Comparison of ENCODE assay signal across 7 mouse cellular contexts in genomic region chr14:52104677-52105285, GRCm38 (mm10). TPM values are rescaled to one million over a fixed set of nuclear protein-coding genes. Genes with fewer than 3 reads are reported as not detected.
DNase-seq lines count a peak whose midpoint lies in the region; ATAC-seq and TF ChIP-seq lines count a peak whose summit lies in the region.

No protein-coding gene starts in this region.

- TF ChIP-seq POLR2A in embryonic fibroblast, embryonic 13.5 days (IDR thresholded peaks at IDR 0.05; ENCODE audit: low read depth, low read length), result no peak

- ATAC-seq in lung, postnatal 0 days, result peak; percentile 0; the same call in 1 of the 2 replicates
- no peak for ATAC-seq in limb, embryonic 13.5 days (ENCODE audit: low FRiP score, low read depth)
- ATAC-seq in stomach, embryonic 15.5 days (ENCODE audit: insufficient read depth, low FRiP score, low read depth), result no peak
- no peak for ATAC-seq in inflammation-experienced regulatory T-cells, adult 6 months

- H3K9ac ChIP-seq in lung, postnatal 0 days (replicated peaks; ENCODE audit: low read depth), result peak overlapping the region; percentile 48
- H3K9ac ChIP-seq in limb, embryonic 13.5 days, result peak overlapping the region; percentile 66
- H3K9ac ChIP-seq in stomach, embryonic 15.5 days, result 0 out of 2 replicates have a peak overlapping the region, but pooled peaks have one; percentile 33

- WGBS in lung, postnatal 0 days, result 35% methylated on average over 7 of the region's 7 CpGs
- WGBS in limb, embryonic 13.5 days, result 32% methylated on average over 7 of the region's 7 CpGs
- WGBS in stomach, embryonic 15.5 days, result 28% methylated on average over 7 of the region's 7 CpGs

- peak overlapping the region; percentile 94 for H3K27ac ChIP-seq in lung, postnatal 0 days (ENCODE audit: low read length)
- H3K27ac ChIP-seq in embryonic fibroblast, embryonic 13.5 days (ENCODE audit: insufficient read depth, low read length), result peak overlapping the region; percentile 94
- peak overlapping the region; percentile 88 for H3K27ac ChIP-seq in limb, embryonic 13.5 days
- H3K27ac ChIP-seq in stomach, embryonic 15.5 days, result peak overlapping the region; percentile 94

- H3K9me3 ChIP-seq in lung, postnatal 0 days (ENCODE audit: low read length), result no peaks in the 10 kb centered on the region
- H3K9me3 ChIP-seq in limb, embryonic 13.5 days, result no peaks in the 10 kb centered on the region
- no peaks in the 10 kb centered on the region for H3K9me3 ChIP-seq in stomach, embryonic 15.5 days

- peaks cover 11% of the 10 kb centered on the region; the same call in 1 of the 2 replicates for H3K4me1 ChIP-seq in lung, postnatal 0 days (ENCODE audit: insufficient read depth, low read depth, low read length)
- 0 out of 2 replicates have a peak, but pooled peaks cover 5% of the 10 kb centered on the region for H3K4me1 ChIP-seq in embryonic fibroblast, embryonic 13.5 days (ENCODE audit: control insufficient read depth, insufficient read depth, low read length)
- H3K4me1 ChIP-seq in limb, embryonic 13.5 days, result peaks cover 35% of the 10 kb centered on the region
- peaks cover 17% of the 10 kb centered on the region; the same call in 1 of the 2 replicates for H3K4me1 ChIP-seq in stomach, embryonic 15.5 days

- DNase-seq in lung, postnatal 0 days (ENCODE audit: low spot score), result no peak
- no peak for DNase-seq in lung, postnatal 10 days
- DNase-seq in Muller cell, postnatal 12 days (ENCODE audit: inconsistent ontology term), result no peak

- no peaks in the 10 kb centered on the region for H3K27me3 ChIP-seq in lung, postnatal 0 days (replicated peaks; ENCODE audit: insufficient read depth, low read length)
- H3K27me3 ChIP-seq in limb, embryonic 13.5 days, result no peaks in the 10 kb centered on the region
- no peaks in the 10 kb centered on the region for H3K27me3 ChIP-seq in stomach, embryonic 15.5 days (replicated peaks)

- H3K4me3 ChIP-seq in lung, postnatal 0 days (ENCODE audit: low read depth, low read length), result peak overlapping the region; percentile 10; the same call in 1 of the 2 replicates
- H3K4me3 ChIP-seq in embryonic fibroblast, embryonic 13.5 days (ENCODE audit: insufficient read depth, low read length), result peak overlapping the region; percentile 39
- peak overlapping the region; percentile 43 for H3K4me3 ChIP-seq in limb, embryonic 13.5 days
- H3K4me3 ChIP-seq in stomach, embryonic 15.5 days (replicated peaks), result peak overlapping the region; percentile 34

- TF ChIP-seq EP300 in lung, postnatal 0 days (IDR thresholded peaks at IDR 0.05), result no peak; the same call in 1 of the 2 replicates

- TF ChIP-seq CTCF in lung, postnatal 0 days (IDR thresholded peaks at IDR 0.05), result peak; percentile 35
- TF ChIP-seq CTCF in embryonic fibroblast, embryonic 13.5 days (IDR thresholded peaks at IDR 0.05; ENCODE audit: borderline replicate concordance, insufficient read depth, low read length), result no peak

- peak overlapping the region; percentile 54 for H3K4me2 ChIP-seq in lung, postnatal 0 days (replicated peaks; ENCODE audit: low read depth, low read length)
- peak overlapping the region; percentile 67 for H3K4me2 ChIP-seq in limb, embryonic 13.5 days (replicated peaks)
- peak overlapping the region; percentile 60 for H3K4me2 ChIP-seq in stomach, embryonic 15.5 days

- H3K36me3 ChIP-seq in lung, postnatal 0 days (ENCODE audit: insufficient read depth, low read length), result no peaks in the 10 kb centered on the region
- H3K36me3 ChIP-seq in limb, embryonic 13.5 days, result peaks cover 10% of the 10 kb centered on the region
- no peaks in the 10 kb centered on the region for H3K36me3 ChIP-seq in stomach, embryonic 15.5 days

RNA-seq across cellular contexts. Expression of gene Hnrnpc, which starts 1.0 kb away (rescaled TPM):
- polyA plus RNA-seq in lung, postnatal 0 days (2015; fragmentation: Nextera tagmentation; extraction: Ambion mirVana), result 170 and 210 TPM in 2 replicates
- polyA plus RNA-seq in embryonic fibroblast, embryonic 13.5 days (2011; ENCODE audit: insufficient read length, low read depth, missing spikeins), result 402 and 479 TPM in 2 replicates
- 759 and 771 TPM in 2 replicates for polyA plus RNA-seq in limb, embryonic 13.5 days (2015; fragmentation: Nextera tagmentation; extraction: Ambion mirVana)
- polyA plus RNA-seq in stomach, embryonic 15.5 days (2015; fragmentation: Nextera tagmentation; extraction: Ambion mirVana), result 570 and 597 TPM in 2 replicates
- polyA plus RNA-seq in inflammation-experienced regulatory T-cells, adult 6 months (2017; shearing (Covaris generic)), result 100 to 1,000 TPM; 399 to 498 (median 471) TPM

RNA-seq across cellular contexts. Expression of gene Rpgrip1, which starts 5.7 kb away (rescaled TPM):
- 31.4 and 38.4 TPM in 2 replicates for polyA plus RNA-seq in lung, postnatal 0 days (2015; fragmentation: Nextera tagmentation; extraction: Ambion mirVana)
- polyA plus RNA-seq in embryonic fibroblast, embryonic 13.5 days (2011; ENCODE audit: insufficient read length, low read depth, missing spikeins), result 1.8 and 3.7 TPM in 2 replicates
- polyA plus RNA-seq in limb, embryonic 13.5 days (2015; fragmentation: Nextera tagmentation; extraction: Ambion mirVana), result 90.3 and 90.4 TPM in 2 replicates
- polyA plus RNA-seq in stomach, embryonic 15.5 days (2015; fragmentation: Nextera tagmentation; extraction: Ambion mirVana), result 56.4 and 59.0 TPM in 2 replicates
- 100 to 1,000 TPM in 1 of 3 experiments, 10 to 100 TPM in 2; 79.7 to 117 (median 94.9) TPM for polyA plus RNA-seq in inflammation-experienced regulatory T-cells, adult 6 months (2017; shearing (Covaris generic))
